Mouse (Mus musculus) lung, postnatal 0 days (tissue): Measurements from ENCODE around the gene Mllt6. TPM values are rescaled to one million over a fixed set of nuclear protein-coding genes. Genes with fewer than 3 reads are reported as not detected.
A peak's percentile ranks its signal among the peaks of the same experiment; 100 is the strongest.
"Not testable (repeated sequence)": the region's sequence is repeated elsewhere in the genome, so short reads cannot be mapped to it uniquely, and the experiment has no call there.

Experiments used
- ATAC-seq: fragments of 200-750 bp; cut with Nextera tagmentation; 2 replicates; pipeline ENCODE4 v1.8.0; 2017; ENCODE audit warnings: moderate library complexity
- DNase-seq: peaks from one replicate; pipeline ENCODE4 v3.0.0-alpha.2; 2016; ENCODE audit warnings: low spot score
- H3K27ac ChIP-seq: fragments of 300-500 bp; sonication (generic); 2 replicates; pipeline ENCODE4 v1.5.1; 2014; ENCODE audit warnings: antibody characterized with exemption, mild to moderate bottlenecking, low read length, mixed read lengths
- H3K27me3 ChIP-seq: fragments of 300-500 bp; sonication (generic); replicated peaks from 2 replicates; pipeline ENCODE4 v1.6.1; 2014; ENCODE audit warnings: low read length, mixed read lengths; ENCODE audit not compliant: insufficient read depth
- H3K36me3 ChIP-seq: fragments of 300-500 bp; sonication (generic); 2 replicates; pipeline ENCODE4 v1.6.1; 2014; ENCODE audit warnings: low read length, mixed read lengths; ENCODE audit not compliant: insufficient read depth
- H3K4me1 ChIP-seq: fragments of 300-500 bp; sonication (generic); 2 replicates; pipeline ENCODE4 v1.6.1; 2014; ENCODE audit warnings: antibody characterized with exemption, low read depth, low read length, mixed read lengths; ENCODE audit not compliant: insufficient read depth
- H3K4me2 ChIP-seq: fragments of 300-500 bp; sonication (generic); replicated peaks from 2 replicates; pipeline ENCODE4 v1.6.1; 2014; ENCODE audit warnings: low read depth, mild to moderate bottlenecking, low read length, moderate library complexity, mixed read lengths
- H3K4me3 ChIP-seq: fragments of 300-500 bp; sonication (generic); 2 replicates; pipeline ENCODE4 v1.5.1; 2014; ENCODE audit warnings: low read depth, low read length
- H3K9ac ChIP-seq: fragments of 300-500 bp; sonication (generic); replicated peaks from 2 replicates; pipeline ENCODE4 v1.6.1; 2014; ENCODE audit warnings: low read depth, mild to moderate bottlenecking
- H3K9me3 ChIP-seq: fragments of 300-500 bp; sonication (generic); 2 replicates; pipeline ENCODE4 v1.6.1; 2016; ENCODE audit warnings: low read length, mixed read lengths
- CTCF ChIP-seq: IDR thresholded peaks from 2 replicates; pipeline ENCODE4 v1.5.1; 2016; ENCODE audit warnings: antibody characterized with exemption, mild to moderate bottlenecking
- EP300 ChIP-seq: IDR thresholded peaks from 2 replicates; pipeline ENCODE4 v1.6.1; 2016; ENCODE audit warnings: antibody characterized with exemption, mild to moderate bottlenecking, control low read depth
- WGBS: fragments of 180-500 bp; shearing (Covaris S2); extraction: QIAGEN DNeasy Blood & Tissue Kit; methylation state at CpG from one replicate; pipeline ENCODE4 v1.1.7; 2014; 5-methylcytosine and 5-hydroxymethylcytosine counted together
- polyA plus RNA-seq: library from polyadenylated mRNA; unstranded; fragments of >200 nt; fragmentation: Nextera tagmentation; extraction: Ambion mirVana; gene quantifications from 2 replicates; pipeline ENCODE4 v1.2.1, GENCODE M21; 2015

The Mllt6 gene
- polyA plus RNA-seq, 1 experiment from 2014 or later, result 3.0 TPM

- Histone ChIP-seq H3K4me3 (peak overlapping the region; percentile 66), H3K4me2 (peak overlapping the region; percentile 77), H3K27ac (peak overlapping the region; percentile 89), H3K36me3 (no peaks in the 10 kb centered on the region; the same call in 1 of the 2 replicates), H3K4me1 (peaks cover 21% of the 10 kb centered on the region), H3K27me3 (no peaks in the 10 kb centered on the region), H3K9me3 (no peaks in the 10 kb centered on the region), H3K9ac (peak overlapping the region; percentile 32)
- no peak for TF ChIP-seq CTCF
- DNase-seq (peak; percentile 95), ATAC-seq (peak; percentile 36)
- under 1% methylated on average over 24 of the region's 24 CpGs for WGBS
These were observed 39.2 kb downstream of the Mllt6 start for GRCm38 (mm10) chr11:97702393-97702745.

GRCm38 (mm10) chr11:97703039-97703826, 40.0 kb downstream of the Mllt6 start, which contains the start of gene Psmb3:
Psmb3 (plus strand) TSS chr11:97703399.
- H3K4me1 ChIP-seq, result peaks cover 13% of the 10 kb centered on the region
- no peaks in the 10 kb centered on the region for H3K9me3 ChIP-seq
- H3K4me2 ChIP-seq, result peak within 1 kb of the TSS; percentile 77
- DNase-seq, result peak; percentile 100
- no peaks in the 10 kb centered on the region; the same call in 1 of the 2 replicates for H3K36me3 ChIP-seq
- under 1% methylated on average over 35 of the region's 35 CpGs for WGBS
- H3K9ac ChIP-seq, result peak within 1 kb of the TSS; percentile 67
- H3K27me3 ChIP-seq, result no peaks in the 10 kb centered on the region
- peak; percentile 88 for ATAC-seq
- peak within 1 kb of the TSS; percentile 89 for H3K27ac ChIP-seq
- peak within 1 kb of the TSS; percentile 66 for H3K4me3 ChIP-seq
- 0 out of 2 replicates have a peak, but pooled peaks have one; percentile 49 for TF ChIP-seq EP300
- TF ChIP-seq CTCF, result no peak

- not testable (repeated sequence) for H3K27ac ChIP-seq, ATAC-seq, DNase-seq, H3K4me3 ChIP-seq, H3K9ac ChIP-seq, H3K27me3 ChIP-seq, H3K4me1 ChIP-seq, H3K4me2 ChIP-seq, H3K9me3 ChIP-seq
- 71% methylated on average over 2 of the region's 2 CpGs for WGBS
- TF ChIP-seq CTCF, result 0 out of 2 replicates have a peak, but pooled peaks have one; percentile 2
- H3K36me3 ChIP-seq, result peaks cover 12% of the 10 kb centered on the region
These were observed 46.9 kb downstream of the Mllt6 start for GRCm38 (mm10) chr11:97710067-97710466.

- no peak for ATAC-seq
- peaks cover 12% of the 10 kb centered on the region for H3K36me3 ChIP-seq
- no peaks in the 10 kb centered on the region for H3K9me3 ChIP-seq
- TF ChIP-seq CTCF (no peak), EP300 (no peak)
- no peak overlapping the region for H3K27ac ChIP-seq
- no peaks in the 10 kb centered on the region for H3K27me3 ChIP-seq
- no peak overlapping the region for H3K4me2 ChIP-seq
- no peaks in the 10 kb centered on the region for H3K4me1 ChIP-seq
- WGBS, result 69% methylated on average over 13 of the region's 13 CpGs
- no peak overlapping the region for H3K9ac ChIP-seq
- no peak overlapping the region for H3K4me3 ChIP-seq
- no peak for DNase-seq
These were observed 48.1 kb downstream of the Mllt6 start for GRCm38 (mm10) chr11:97711200-97711900.

GRCm38 (mm10) chr11:97712286-97712685, 49.1 kb downstream of the Mllt6 start:
- Histone ChIP-seq H3K9ac (no peak overlapping the region), H3K27me3 (no peaks in the 10 kb centered on the region), H3K36me3 (peaks cover 12% of the 10 kb centered on the region; the same call in 1 of the 2 replicates), H3K27ac (no peak overlapping the region), H3K4me1 (no peaks in the 10 kb centered on the region), H3K9me3 (no peaks in the 10 kb centered on the region), H3K4me2 (no peak overlapping the region), H3K4me3 (no peak overlapping the region)
- no peak for DNase-seq
- 85% methylated on average over 15 of the region's 15 CpGs for WGBS
- no peak for ATAC-seq
- TF ChIP-seq CTCF (no peak), EP300 (no peak)

GRCm38 (mm10) chr11:97713896-97714295, 50.7 kb downstream of the Mllt6 start:
- Histone ChIP-seq H3K4me2 (no peak overlapping the region), H3K4me1 (no peaks in the 10 kb centered on the region), H3K4me3 (no peak overlapping the region), H3K27me3 (no peaks in the 10 kb centered on the region), H3K9me3 (no peaks in the 10 kb centered on the region), H3K27ac (no peak overlapping the region), H3K36me3 (peaks cover 12% of the 10 kb centered on the region; the same call in 1 of the 2 replicates), H3K9ac (no peak overlapping the region)
- no peak for TF ChIP-seq CTCF
- TF ChIP-seq EP300, result no peak
- 78% methylated on average over 8 of the region's 8 CpGs for WGBS
- ATAC-seq, result no peak
- DNase-seq, result no peak
